Mouse (Mus musculus): ENCODE results near the gene Ptgdr2.
A peak's percentile ranks its signal among the peaks of the same experiment; 100 is the strongest.

Gene Ptgdr2

DNA sequence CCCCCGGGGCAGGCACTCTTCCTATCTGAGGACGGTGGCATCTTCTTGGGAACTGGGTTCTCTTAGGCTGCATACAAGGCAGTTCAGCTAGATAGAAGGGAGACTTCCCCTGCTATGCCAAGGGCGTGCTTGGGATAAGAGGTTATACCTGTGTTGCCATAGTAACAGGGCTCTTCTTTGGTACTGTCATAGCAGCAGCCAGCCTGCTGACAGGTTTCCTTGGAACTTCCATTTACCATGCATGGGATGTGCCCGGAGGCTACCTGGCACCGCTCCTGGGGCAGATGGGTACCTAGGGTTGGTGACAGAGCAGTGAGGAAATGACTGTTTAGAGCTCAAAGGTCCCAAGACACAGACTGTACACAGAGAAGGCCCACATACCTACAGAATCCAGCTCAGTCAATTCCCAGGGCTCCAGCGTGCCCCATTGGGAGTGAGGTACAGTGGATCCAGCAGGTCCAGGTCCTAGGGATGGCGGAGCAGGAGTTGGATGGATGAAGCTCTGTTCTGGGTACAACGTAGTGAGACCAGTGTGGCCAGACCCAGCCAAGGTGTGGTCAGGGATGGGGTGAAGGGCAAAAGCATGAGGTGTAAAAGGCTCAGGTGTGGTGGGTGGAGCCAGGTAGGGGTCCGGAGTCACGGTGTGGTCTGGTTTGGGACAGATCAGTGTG is 18.5 kb upstream of the Ptgdr2 start:
- Histone ChIP-seq H3K9me3 (ENCODE audit: low read length) (no peaks in the 10 kb centered on the region), H3K27me3 (ENCODE audit: insufficient read depth, low read length) (peaks cover 15% of the 10 kb centered on the region)
- TF ChIP-seq POU5F1 (IDR thresholded peaks at IDR 0.05; ENCODE audit: borderline replicate concordance, low read length) = no peak
- TF ChIP-seq CTCF (conservative IDR thresholded peaks at IDR 0.05; ENCODE audit: low read length) = no peak
- TF ChIP-seq NANOG (IDR thresholded peaks at IDR 0.05; ENCODE audit: borderline replicate concordance, low read length) = no peak

GRCm38 (mm10) chr19:10920532-10920931 is 16.4 kb upstream of the Ptgdr2 start, which contains the start of gene Zp1:
Zp1 (minus strand) TSS chr19:10920632.
- H3K27me3 ChIP-seq (ENCODE audit: insufficient read depth, low read length) = peaks cover 15% of the 10 kb centered on the region
- H3K9me3 ChIP-seq (ENCODE audit: low read length) = no peaks in the 10 kb centered on the region
- H3K4me1 ChIP-seq (replicated peaks; ENCODE audit: low read depth, low read length) = peaks cover 31% of the 10 kb centered on the region
- TF ChIP-seq CTCF (conservative IDR thresholded peaks at IDR 0.05; ENCODE audit: low read length) (no peak), NANOG (IDR thresholded peaks at IDR 0.05; ENCODE audit: borderline replicate concordance, low read length) (no peak), POU5F1 (IDR thresholded peaks at IDR 0.05; ENCODE audit: borderline replicate concordance, low read length) (no peak)
- no peak within 1 kb of the TSS for H3K4me3 ChIP-seq (replicated peaks; ENCODE audit: low read length)
- H3K36me3 ChIP-seq (ENCODE audit: insufficient read depth, low read length) = no peaks in the 10 kb centered on the region

More for the DNA sequence above, 18.5 kb upstream of the Ptgdr2 start:
- H3K4me3 ChIP-seq (replicated peaks; ENCODE audit: low read length) = no peak overlapping the region
- H3K36me3 ChIP-seq (ENCODE audit: insufficient read depth, low read length) = no peaks in the 10 kb centered on the region
- H3K4me1 ChIP-seq (replicated peaks; ENCODE audit: low read depth, low read length) = peaks cover 34% of the 10 kb centered on the region

- Histone ChIP-seq H3K4me1 (replicated peaks; ENCODE audit: low read depth, low read length) (peaks cover 35% of the 10 kb centered on the region), H3K27me3 (ENCODE audit: insufficient read depth, low read length) (peaks cover 15% of the 10 kb centered on the region), H3K36me3 (ENCODE audit: insufficient read depth, low read length) (no peaks in the 10 kb centered on the region), H3K9me3 (ENCODE audit: low read length) (no peaks in the 10 kb centered on the region), H3K4me3 (replicated peaks; ENCODE audit: low read length) (no peak overlapping the region)
- TF ChIP-seq POU5F1 (IDR thresholded peaks at IDR 0.05; ENCODE audit: borderline replicate concordance, low read length) (no peak), CTCF (conservative IDR thresholded peaks at IDR 0.05; ENCODE audit: low read length) (no peak), NANOG (IDR thresholded peaks at IDR 0.05; ENCODE audit: borderline replicate concordance, low read length) (no peak)
These were observed 15.9 kb upstream of the Ptgdr2 start for GRCm38 (mm10) chr19:10921058-10921457.

DNA sequence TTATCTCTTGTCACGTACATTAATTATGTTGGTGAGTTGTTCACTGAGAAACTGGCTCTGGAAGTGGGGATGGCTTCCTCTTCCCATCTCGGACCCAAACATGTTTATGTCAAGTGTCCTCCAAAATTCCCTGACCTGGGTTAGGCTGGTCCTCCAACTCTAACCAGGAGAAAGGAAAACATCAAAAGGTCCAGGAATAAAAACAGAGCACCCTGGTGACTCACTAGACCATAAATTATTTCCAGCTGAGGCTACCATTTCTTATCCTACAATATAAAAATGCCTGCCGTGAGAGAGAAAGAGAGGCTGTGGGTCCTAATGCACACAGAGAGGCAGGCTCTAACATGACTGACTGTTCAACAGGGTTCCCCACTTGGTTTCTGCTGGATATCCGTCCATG is 12.7 kb upstream of the Ptgdr2 start:
- Histone ChIP-seq H3K4me1 (replicated peaks; ENCODE audit: low read depth, low read length) (peaks cover 32% of the 10 kb centered on the region), H3K27me3 (ENCODE audit: insufficient read depth, low read length) (peaks cover 9% of the 10 kb centered on the region; the same call in 1 of the 2 replicates)
- TF ChIP-seq NANOG (IDR thresholded peaks at IDR 0.05; ENCODE audit: borderline replicate concordance, low read length) (no peak), CTCF (conservative IDR thresholded peaks at IDR 0.05; ENCODE audit: low read length) (no peak), POU5F1 (IDR thresholded peaks at IDR 0.05; ENCODE audit: borderline replicate concordance, low read length) (no peak)

GRCm38 (mm10) chr19:10926123-10926621 is 10.8 kb upstream of the Ptgdr2 start:
- peaks cover 2% of the 10 kb centered on the region; the same call in 1 of the 2 replicates for H3K9me3 ChIP-seq (ENCODE audit: low read length)
- peaks cover 15% of the 10 kb centered on the region for H3K4me1 ChIP-seq (replicated peaks; ENCODE audit: low read depth, low read length)
- TF ChIP-seq POU5F1 (IDR thresholded peaks at IDR 0.05; ENCODE audit: borderline replicate concordance, low read length) = no peak
- TF ChIP-seq CTCF (conservative IDR thresholded peaks at IDR 0.05; ENCODE audit: low read length) = no peak
- H3K27me3 ChIP-seq (ENCODE audit: insufficient read depth, low read length) = peaks cover 8% of the 10 kb centered on the region; the same call in 1 of the 2 replicates
- H3K4me3 ChIP-seq (replicated peaks; ENCODE audit: low read length) = no peak overlapping the region
- no peaks in the 10 kb centered on the region for H3K36me3 ChIP-seq (ENCODE audit: insufficient read depth, low read length)

More for the DNA sequence above, 12.7 kb upstream of the Ptgdr2 start:
- Histone ChIP-seq H3K9me3 (ENCODE audit: low read length) (no peaks in the 10 kb centered on the region), H3K4me3 (replicated peaks; ENCODE audit: low read length) (no peak overlapping the region), H3K36me3 (ENCODE audit: insufficient read depth, low read length) (no peaks in the 10 kb centered on the region)

- Histone ChIP-seq H3K9me3 (ENCODE audit: low read length) (peaks cover 5% of the 10 kb centered on the region; the same call in 1 of the 2 replicates), H3K4me3 (replicated peaks; ENCODE audit: low read length) (no peak overlapping the region), H3K36me3 (ENCODE audit: insufficient read depth, low read length) (no peaks in the 10 kb centered on the region), H3K4me1 (replicated peaks; ENCODE audit: low read depth, low read length) (peaks cover 15% of the 10 kb centered on the region), H3K27me3 (ENCODE audit: insufficient read depth, low read length) (peaks cover 13% of the 10 kb centered on the region)
- TF ChIP-seq POU5F1 (IDR thresholded peaks at IDR 0.05; ENCODE audit: borderline replicate concordance, low read length) = no peak
- no peak for TF ChIP-seq NANOG (IDR thresholded peaks at IDR 0.05; ENCODE audit: borderline replicate concordance, low read length)
- no peak for TF ChIP-seq CTCF (conservative IDR thresholded peaks at IDR 0.05; ENCODE audit: low read length)
These were observed 10.3 kb upstream of the Ptgdr2 start for GRCm38 (mm10) chr19:10926666-10927065.

DNA sequence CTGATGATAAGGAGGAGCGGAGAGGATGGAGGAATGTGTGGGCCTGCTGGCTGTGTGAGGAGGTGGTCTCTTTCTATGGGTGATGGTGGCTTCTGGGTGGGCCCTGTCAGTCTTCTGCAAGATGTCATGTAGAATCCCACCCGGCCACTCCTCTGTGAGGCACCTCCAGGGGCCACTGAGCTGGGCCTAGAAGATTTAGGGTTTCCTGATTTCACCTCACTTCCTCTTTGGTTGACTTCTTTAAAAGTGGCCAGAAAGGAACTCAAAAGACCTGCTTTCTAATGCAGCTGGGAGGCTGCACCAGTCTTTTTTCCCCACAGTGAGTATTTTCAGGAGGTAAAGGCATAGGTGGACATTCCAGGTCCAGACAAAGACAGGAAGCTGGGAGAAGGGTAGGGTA is 6.3 kb upstream of the Ptgdr2 start:
- peaks cover 5% of the 10 kb centered on the region; the same call in 1 of the 2 replicates for H3K9me3 ChIP-seq (ENCODE audit: low read length)
- H3K36me3 ChIP-seq (ENCODE audit: insufficient read depth, low read length) = no peaks in the 10 kb centered on the region
- H3K27me3 ChIP-seq (ENCODE audit: insufficient read depth, low read length) = peaks cover 31% of the 10 kb centered on the region
- H3K4me3 ChIP-seq (replicated peaks; ENCODE audit: low read length) = no peak overlapping the region
- H3K4me1 ChIP-seq (replicated peaks; ENCODE audit: low read depth, low read length) = peaks cover 10% of the 10 kb centered on the region
- TF ChIP-seq POU5F1 (IDR thresholded peaks at IDR 0.05; ENCODE audit: borderline replicate concordance, low read length) (no peak), NANOG (IDR thresholded peaks at IDR 0.05; ENCODE audit: borderline replicate concordance, low read length) (no peak), CTCF (conservative IDR thresholded peaks at IDR 0.05; ENCODE audit: low read length) (no peak)

DNA sequence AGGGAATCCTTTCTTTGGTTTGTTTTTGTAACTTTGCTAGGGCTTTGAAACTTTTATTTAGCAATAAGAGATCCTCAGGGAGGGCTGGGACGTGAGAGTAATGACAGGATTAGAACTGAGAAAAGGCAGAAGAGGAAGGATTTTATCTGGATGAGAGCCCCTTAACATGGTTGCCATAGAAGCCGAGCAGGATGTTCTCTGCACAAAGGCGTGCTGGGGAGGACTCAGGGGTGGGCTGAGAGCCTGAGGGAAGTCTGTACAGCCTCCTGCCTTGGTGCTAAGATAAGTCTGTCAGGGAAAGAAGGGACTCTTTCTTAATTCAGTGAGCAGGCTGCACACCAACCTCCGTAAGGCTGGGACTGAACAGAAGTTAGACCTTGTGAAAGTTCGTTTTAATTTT is 1.9 kb upstream of the Ptgdr2 start:
- no peak for TF ChIP-seq NANOG (IDR thresholded peaks at IDR 0.05; ENCODE audit: borderline replicate concordance, low read length)
- no peak for TF ChIP-seq POU5F1 (IDR thresholded peaks at IDR 0.05; ENCODE audit: borderline replicate concordance, low read length)
- 0 out of 2 replicates have a peak, but pooled peaks have one; percentile 2 for TF ChIP-seq CTCF (conservative IDR thresholded peaks at IDR 0.05; ENCODE audit: low read length)
- no peaks in the 10 kb centered on the region for H3K36me3 ChIP-seq (ENCODE audit: insufficient read depth, low read length)
- no peak overlapping the region for H3K4me3 ChIP-seq (replicated peaks; ENCODE audit: low read length)
- peaks cover 4% of the 10 kb centered on the region for H3K4me1 ChIP-seq (replicated peaks; ENCODE audit: low read depth, low read length)
- peaks cover 5% of the 10 kb centered on the region; the same call in 1 of the 2 replicates for H3K9me3 ChIP-seq (ENCODE audit: low read length)
- peaks cover 60% of the 10 kb centered on the region for H3K27me3 ChIP-seq (ENCODE audit: insufficient read depth, low read length)

Data from E14TG2a.4 (cell line).